ENCODE assay signal across 51 mouse cellular contexts in genomic region chr13:92626725-92627124, GRCm38 (mm10). TPM values are rescaled to one million over a fixed set of nuclear protein-coding genes. Genes with fewer than 3 reads are reported as not detected.
"Had no signal": no experiment of that assay in that cellular context is flagged by ENCODE, and none has a peak within 500 bp of the region (broad histone marks: within the 10 kb centered on the region; RNA-seq: fewer than 3 reads in every experiment).

No protein-coding gene starts in this region.

- H3K27ac ChIP-seq: heart, embryonic 13.5 days; heart, embryonic 15.5 days; hindbrain, embryonic 10.5 days; hindbrain, embryonic 12.5 days; hindbrain, embryonic 13.5 days; hindbrain, embryonic 14.5 days; hindbrain, embryonic 15.5 days; hindbrain, postnatal 0 days; intestine, embryonic 15.5 days; kidney, embryonic 15.5 days; kidney, postnatal 0 days; layer of hippocampus, adult 2 months; left cerebral cortex, adult 2 months had no signal

- H3K4me3 ChIP-seq: heart, embryonic 12.5 days; heart, embryonic 13.5 days; heart, embryonic 15.5 days; hindbrain, embryonic 10.5 days; hindbrain, embryonic 12.5 days; hindbrain, embryonic 13.5 days; hindbrain, embryonic 15.5 days; intestine, embryonic 15.5 days; kidney, embryonic 15.5 days; layer of hippocampus, adult 2 months; left cerebral cortex, adult 2 months had no signal

- H3K4me1 ChIP-seq: hindbrain, embryonic 12.5 days; hindbrain, embryonic 15.5 days; kidney, embryonic 15.5 days had no signal

- DNase-seq: heart, postnatal 10 days; heart, postnatal 14 days; heart, postnatal 36 days; heart, postnatal 4 days; kidney, adult 11 months; kidney, adult 18-20 months; kidney, adult 2 months; kidney, adult 8-10 months; kidney, adult 9 months; kidney, postnatal 10 days; kidney, postnatal 14 days; kidney, postnatal 25 days; kidney, postnatal 36 days; kidney, postnatal 4 days; layer of hippocampus, postnatal 36 days had no signal

- H3K36me3 ChIP-seq: heart, embryonic 15.5 days; hindbrain, embryonic 12.5 days had no signal

- ATAC-seq: hindbrain, embryonic 16.5 days; hindbrain, postnatal 0 days; inflammation-experienced regulatory T-cells, adult 6 months; intestine, embryonic 15.5 days; intestine, embryonic 16.5 days; intestine, postnatal 0 days had no signal

- H3K27me3 ChIP-seq: heart, embryonic 12.5 days; heart, embryonic 13.5 days; heart, embryonic 15.5 days; hindbrain, embryonic 12.5 days; hindbrain, embryonic 13.5 days; hindbrain, embryonic 15.5 days; intestine, embryonic 15.5 days; kidney, embryonic 15.5 days had no signal

- H3K4me2 ChIP-seq: heart, embryonic 11.5 days; heart, embryonic 12.5 days; heart, embryonic 13.5 days; heart, embryonic 15.5 days; hindbrain, embryonic 12.5 days; hindbrain, embryonic 13.5 days; hindbrain, embryonic 14.5 days; hindbrain, embryonic 15.5 days; intestine, embryonic 15.5 days; kidney, embryonic 15.5 days had no signal

- H3K9me3 ChIP-seq: heart, embryonic 15.5 days; hindbrain, embryonic 12.5 days; hindbrain, embryonic 15.5 days; intestine, embryonic 15.5 days; kidney, embryonic 15.5 days had no signal

- H3K9ac ChIP-seq: heart, embryonic 12.5 days; heart, embryonic 13.5 days; heart, embryonic 15.5 days; hindbrain, embryonic 12.5 days; hindbrain, embryonic 13.5 days; hindbrain, embryonic 14.5 days; hindbrain, embryonic 15.5 days; intestine, embryonic 15.5 days; kidney, embryonic 15.5 days had no signal

RNA-seq across cellular contexts. Expression of gene Spz1, which starts 50.8 kb away (rescaled TPM):
- total RNA-seq: heart, postnatal 10 days; heart, postnatal 14 days; heart, postnatal 25 days; heart, postnatal 36 days; heart, postnatal 4 days; hematopoietic stem cell, adult 5-6 weeks; hindbrain, postnatal 0 days; layer of hippocampus, adult 18-20 months; layer of hippocampus, adult 2 months; layer of hippocampus, adult 8-10 months; layer of hippocampus, postnatal 10 days; layer of hippocampus, postnatal 14 days; layer of hippocampus, postnatal 25 days; layer of hippocampus, postnatal 36 days; left cerebral cortex, adult 18-20 months; left cerebral cortex, adult 2 months; left cerebral cortex, adult 8-10 months had no signal
- polyA plus RNA-seq: heart, embryonic 11.5 days; heart, embryonic 12.5 days; heart, embryonic 13.5 days; heart, embryonic 14.5 days; heart, embryonic 15.5 days; heart, embryonic 16.5 days; heart, postnatal 0 days; hindbrain, embryonic 10.5 days; hindbrain, embryonic 11.5 days; hindbrain, embryonic 12.5 days; hindbrain, embryonic 13.5 days; hindbrain, embryonic 14.5 days; hindbrain, embryonic 15.5 days; hindbrain, embryonic 16.5 days; hindbrain, postnatal 0 days; inflammation-experienced regulatory T-cells, adult 6 months; intestine, embryonic 14.5 days; intestine, embryonic 15.5 days; intestine, embryonic 16.5 days; intestine, postnatal 0 days; kidney, embryonic 14.5 days; kidney, embryonic 15.5 days; kidney, embryonic 16.5 days; kidney, postnatal 0 days; large intestine, adult 2 months had no signal
